Mouse (Mus musculus) bone marrow macrophage, adult 2 months (primary cell): ENCODE measurements at regions not wholly inside any gene's neighbourhood (a gene's known extent, or its start where the extent isn't known, plus 50 kb on each side); places are given as distances from the start of the nearest gene placed in this dataset.

Experiments used
- CTCF ChIP-seq: IDR thresholded peaks from 2 replicates; pipeline ENCODE4 v1.5.1; 2012; ENCODE audit warnings: low read depth, mild to moderate bottlenecking, low read length, moderate library complexity
- POLR2A ChIP-seq: IDR thresholded peaks from 2 replicates; pipeline ENCODE4 v1.6.1; 2012; ENCODE audit warnings: mild to moderate bottlenecking, low read depth, low read length, borderline replicate concordance

- TF ChIP-seq CTCF (no peak), POLR2A (no peak)
Observed at GRCm38 (mm10) chr15:59190511-59190910, 301.4 kb downstream of the Gm49356 start.
